ENCODE assay signal across 19 mouse cellular contexts in the genomic region with DNA sequence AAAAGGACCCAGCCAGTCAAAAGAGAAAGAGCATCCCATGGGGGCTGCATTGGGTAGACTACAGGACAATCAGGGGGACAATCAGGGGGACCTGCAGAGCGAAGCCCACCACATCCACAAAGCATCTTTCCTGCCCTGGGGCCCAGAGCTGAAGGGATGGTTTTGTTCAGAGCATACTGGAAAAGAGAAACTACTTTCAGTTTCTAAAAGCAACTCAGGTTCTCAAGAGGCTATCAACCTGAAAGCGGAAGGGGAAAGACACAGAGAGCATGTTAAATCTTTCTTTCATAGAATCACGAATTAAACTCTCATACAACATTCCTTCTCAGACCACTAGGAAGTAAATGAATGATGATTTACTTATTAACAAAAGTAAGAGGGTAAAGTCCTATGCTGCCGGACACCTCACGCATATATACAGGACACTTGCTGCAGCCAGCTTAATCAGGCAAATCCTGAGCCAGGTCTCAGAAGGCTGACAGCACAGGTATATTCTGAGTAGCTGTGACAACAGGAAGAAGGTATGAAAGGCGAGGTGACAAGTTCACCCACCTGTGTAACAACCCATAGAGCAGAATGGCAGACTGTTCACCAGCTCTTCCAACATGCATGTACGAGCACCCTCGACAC.
A peak's percentile ranks its signal among the peaks of the same experiment; 100 is the strongest.
DNase-seq lines count a peak whose midpoint lies in the region; ATAC-seq and TF ChIP-seq lines count a peak whose summit lies in the region.
"Had no signal": no experiment of that assay in that cellular context is flagged by ENCODE, and none has a peak within 500 bp of the region (broad histone marks: within the 10 kb centered on the region; RNA-seq: fewer than 3 reads in every experiment).

No protein-coding gene starts in this region.

- H3K9me3 ChIP-seq in kidney, embryonic 14.5 days (ENCODE audit: control insufficient read depth, low read length), result no peaks in the 10 kb centered on the region
- H3K9me3 ChIP-seq: midbrain, embryonic 10.5 days had no signal

- no peak for ATAC-seq in kidney, embryonic 14.5 days (ENCODE audit: low FRiP score, low TSS enrichment)
- ATAC-seq: forebrain, embryonic 14.5 days; hindbrain, embryonic 16.5 days had no signal

- no peak overlapping the region for H3K9ac ChIP-seq in kidney, embryonic 14.5 days (ENCODE audit: low read depth, low read length)

- H3K4me1 ChIP-seq in kidney, adult 2 months (ENCODE audit: control insufficient read depth, insufficient read depth, low read length), result 0 out of 2 replicates have a peak, but pooled peaks cover 4% of the 10 kb centered on the region
- no peaks in the 10 kb centered on the region for H3K4me1 ChIP-seq in kidney, embryonic 14.5 days (ENCODE audit: control insufficient read depth, insufficient read depth, low read length)
- H3K4me1 ChIP-seq: midbrain, embryonic 10.5 days had no signal

- H3K4me2 ChIP-seq in kidney, embryonic 14.5 days (replicated peaks; ENCODE audit: low read depth, low read length), result no peak overlapping the region
- H3K4me2 ChIP-seq: heart, embryonic 11.5 days had no signal

- no peak overlapping the region for H3K27ac ChIP-seq in kidney, adult 2 months (ENCODE audit: insufficient read depth, low read depth, low read length)
- no peak overlapping the region for H3K27ac ChIP-seq in kidney, embryonic 14.5 days (ENCODE audit: low read depth, low read length)
- H3K27ac ChIP-seq: midbrain, embryonic 10.5 days had no signal

- 54% methylated on average over 8 of the region's 8 CpGs for WGBS in kidney, adult 2 months
- WGBS in kidney, embryonic 14.5 days, result 83% methylated on average over 8 of the region's 8 CpGs

- no peaks in the 10 kb centered on the region for H3K36me3 ChIP-seq in kidney, adult 2 months (ENCODE audit: control insufficient read depth, insufficient read depth, low read length)
- no peaks in the 10 kb centered on the region for H3K36me3 ChIP-seq in kidney, embryonic 14.5 days (ENCODE audit: control insufficient read depth, insufficient read depth, low read length)
- H3K36me3 ChIP-seq: midbrain, embryonic 10.5 days had no signal

- no peaks in the 10 kb centered on the region for H3K27me3 ChIP-seq in kidney, adult 2 months (replicated peaks; ENCODE audit: control insufficient read depth, insufficient read depth, low read length)
- H3K27me3 ChIP-seq in kidney, embryonic 14.5 days (ENCODE audit: control insufficient read depth, insufficient read depth, low read length), result no peaks in the 10 kb centered on the region; the same call in 1 of the 2 replicates

- no peak for TF ChIP-seq POLR2A in kidney, adult 2 months (IDR thresholded peaks at IDR 0.05; ENCODE audit: low read depth, low read length)

- DNase-seq in kidney, adult 2 months, result peak; percentile 54
- DNase-seq in CD4-positive helper T cell, adult 2 months (ENCODE audit: low read depth, low spot score), result peak; percentile 49
- DNase-seq in kidney, adult 9 months, result peak; percentile 45
- peak; percentile 63 for DNase-seq in naive thymus-derived CD4-positive, alpha-beta T cell, adult 2 months (ENCODE audit: low read depth)
- no peak for DNase-seq in MN1 (ENCODE audit: low spot score)
- no peak for DNase-seq in ovary, postnatal 10 days (ENCODE audit: low spot score)
- DNase-seq: adrenal gland, postnatal 10 days; cerebellum, adult 11 months; cerebellum, postnatal 14 days; heart, postnatal 14 days; layer of hippocampus, postnatal 36 days; left cerebral cortex, postnatal 4 days; lung, adult 18-20 months; lung, postnatal 4 days had no signal

- no peak overlapping the region for H3K4me3 ChIP-seq in kidney, adult 2 months (ENCODE audit: insufficient read depth, low read depth, low read length)
- H3K4me3 ChIP-seq in kidney, embryonic 14.5 days (ENCODE audit: low read length), result no peak overlapping the region
- H3K4me3 ChIP-seq: midbrain, embryonic 10.5 days had no signal

- TF ChIP-seq CTCF in kidney, adult 2 months (conservative IDR thresholded peaks at IDR 0.05; ENCODE audit: insufficient read depth, insufficient read length, low read depth, low read length), result no peak

Comparison
In these comparisons a context has a peak if more than half of its experiments do, and no peak if none do; other contexts are left out.
1. DNase-seq: peak in kidney, adult 2 months (single experiment), CD4-positive helper T cell, adult 2 months (single experiment), kidney, adult 9 months (single experiment) and naive thymus-derived CD4-positive, alpha-beta T cell, adult 2 months (single experiment); none in MN1 (single experiment) and ovary, postnatal 10 days (single experiment).